Mouse (Mus musculus) liver, postnatal 0 days (tissue): ENCODE data around the gene Vac14.

Experiments used
- CTCF ChIP-seq: sonication (generic); IDR thresholded peaks from 2 replicates; pipeline ENCODE4 v1.5.1; 2016; ENCODE audit warnings: antibody characterized with exemption, low read depth
- EP300 ChIP-seq: IDR thresholded peaks from 2 replicates; pipeline ENCODE4 v1.6.1; 2016; ENCODE audit warnings: antibody characterized with exemption, low read depth, mild to moderate bottlenecking

GRCm38 (mm10) chr8:110708429-110708828 is 90.0 kb downstream of the Vac14 start:
- TF ChIP-seq CTCF (no peak), EP300 (no peak)
